Mouse (Mus musculus) myocyte (in vitro differentiated cells): ENCODE results near the gene Lsm14b. TPM values are rescaled to one million over a fixed set of nuclear protein-coding genes. Genes with fewer than 3 reads are reported as not detected.

Experiments used
- H3K27me3 ChIP-seq: one replicate; pipeline ENCODE4 v1.6.1; 2011; ENCODE audit not compliant: control insufficient read depth, insufficient read depth, insufficient read length
- H3K36me3 ChIP-seq: one replicate; pipeline ENCODE4 v1.6.1; 2011; ENCODE audit not compliant: control insufficient read depth, insufficient read depth
- H3K4me2 ChIP-seq: one replicate; pipeline ENCODE4 v1.6.1; 2011; ENCODE audit warnings: low read depth, control low read depth
- H3K4me3 ChIP-seq: one replicate; pipeline ENCODE4 v1.5.1; 2011; ENCODE audit warnings: mild to moderate bottlenecking, control low read depth, moderate library complexity
- H3K79me2 ChIP-seq: one replicate; pipeline ENCODE4 v1.6.1; 2011; ENCODE audit not compliant: control insufficient read depth, insufficient read depth
- H3ac ChIP-seq: one replicate; pipeline ENCODE4 v1.6.1; 2011; ENCODE audit not compliant: control insufficient read depth, insufficient read length
- CEBPB ChIP-seq: IDR thresholded peaks from 2 replicates; pipeline ENCODE4 v1.6.1; 2011; ENCODE audit warnings: mild to moderate bottlenecking, moderate library complexity; ENCODE audit not compliant: poor library complexity, insufficient read depth, severe bottlenecking
- E2F4 ChIP-seq: IDR thresholded peaks from one replicate; pipeline ENCODE4 v1.6.1; 2011; ENCODE audit warnings: mild to moderate bottlenecking, control low read depth, moderate library complexity; ENCODE audit not compliant: insufficient read depth
- MAX ChIP-seq: IDR thresholded peaks from one replicate; pipeline ENCODE4 v1.6.1; 2011; ENCODE audit warnings: low read depth, mild to moderate bottlenecking, control low read depth
- MYOD1 ChIP-seq, 3 experiments: IDR thresholded peaks; one replicate each; pipeline ENCODE4 v1.6.1; 2011; ENCODE audit warnings: control low read depth in 2 of 3, low read depth in 2 of 3, mild to moderate bottlenecking in 2 of 3, moderate library complexity in 1 of 3; ENCODE audit not compliant: insufficient read length in 2 of 3, control insufficient read depth in 1 of 3
- MYOG ChIP-seq, 3 experiments: IDR thresholded peaks; one replicate each; pipeline ENCODE4 v1.6.1; 2011; ENCODE audit warnings: control low read depth in 2 of 3, low read depth in 2 of 3, mild to moderate bottlenecking in 2 of 3; ENCODE audit not compliant: insufficient read length in 2 of 3, control insufficient read depth in 1 of 3, insufficient read depth in 1 of 3
- POLR2A ChIP-seq: IDR thresholded peaks from one replicate; pipeline ENCODE4 v1.6.1; 2011; ENCODE audit warnings: low read depth, mild to moderate bottlenecking, control low read depth, moderate library complexity; ENCODE audit not compliant: insufficient read length
- POLR2AphosphoS2 ChIP-seq: IDR thresholded peaks from one replicate; pipeline ENCODE4 v1.6.1; 2011; ENCODE audit warnings: low read depth, control low read depth; ENCODE audit not compliant: insufficient read length
- REST ChIP-seq: IDR thresholded peaks from one replicate; pipeline ENCODE4 v1.6.1; 2011; ENCODE audit warnings: mild to moderate bottlenecking, control low read depth, moderate library complexity; ENCODE audit not compliant: insufficient read depth, insufficient read length
- SRF ChIP-seq: IDR thresholded peaks from one replicate; pipeline ENCODE4 v1.6.1; 2011; ENCODE audit warnings: low read depth; ENCODE audit not compliant: control insufficient read depth, insufficient read length
- TCF12 ChIP-seq: IDR thresholded peaks from one replicate; pipeline ENCODE4 v1.6.1; 2011; ENCODE audit warnings: mild to moderate bottlenecking, control low read depth; ENCODE audit not compliant: poor library complexity, insufficient read depth, severe bottlenecking
- TCF3 ChIP-seq: IDR thresholded peaks from one replicate; pipeline ENCODE4 v1.6.1; 2011; ENCODE audit warnings: low read depth, control low read depth; ENCODE audit not compliant: insufficient read length
- USF1 ChIP-seq: IDR thresholded peaks from one replicate; pipeline ENCODE4 v1.6.1; 2011; ENCODE audit warnings: low read depth, mild to moderate bottlenecking, control low read depth, moderate library complexity
- polyA plus RNA-seq: library from polyadenylated mRNA; unstranded; fragments of >200 nt; fragmentation: generic; extraction: Trizol; gene quantifications from one replicate; pipeline ENCODE4 v1.2.1, GENCODE M21; 2012; ENCODE audit warnings: missing spikeins

Gene Lsm14b
- polyA plus RNA-seq, 1 experiment, result 48.8 TPM

DNA sequence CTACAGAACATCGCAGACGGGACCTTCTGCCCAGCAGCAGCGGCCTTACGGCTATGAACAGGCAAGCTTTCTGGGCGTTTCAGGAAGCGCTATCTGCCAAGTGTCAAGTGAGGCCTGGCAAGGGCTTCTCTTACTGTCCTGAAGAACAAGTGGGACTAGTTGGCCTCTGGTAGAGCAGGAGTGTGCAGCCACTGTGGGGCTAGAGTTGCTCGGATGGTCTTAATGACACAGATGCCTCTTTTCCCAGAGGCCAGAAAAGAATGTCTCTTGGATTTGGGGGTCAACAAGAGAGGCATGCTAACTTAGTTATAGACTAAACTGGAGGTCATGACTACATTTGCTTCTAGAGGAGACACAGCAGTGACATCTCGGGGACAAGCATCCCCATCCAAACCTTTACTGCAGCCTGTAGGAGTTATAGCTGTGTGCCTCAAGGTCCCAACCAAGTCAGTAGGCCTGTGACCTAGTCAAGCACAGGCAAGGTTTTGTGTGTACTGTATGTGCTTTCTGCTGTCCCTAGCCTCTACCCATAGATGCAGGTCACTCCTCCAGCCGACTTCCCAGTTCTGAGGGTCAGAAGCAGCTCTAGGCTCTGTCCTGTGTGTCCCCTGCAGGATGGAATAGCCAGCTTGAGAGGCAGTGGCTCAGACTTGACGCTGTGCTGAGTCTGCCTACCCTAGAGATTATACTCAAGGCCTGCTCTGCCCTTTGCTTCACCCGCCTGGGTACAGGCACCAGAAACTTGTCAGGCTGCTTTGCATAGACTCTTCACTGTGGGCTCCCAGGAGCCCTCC lies 38.7 kb downstream of the Lsm14b start:
- no peak overlapping the region for H3ac ChIP-seq
- H3K36me3 ChIP-seq, result peaks cover 10% of the 10 kb centered on the region
- no peak for TF ChIP-seq SRF
- TF ChIP-seq MAX, result no peak
- no peak for TF ChIP-seq MYOD1 (IDR thresholded peaks at IDR 0.05; ENCODE audit: control insufficient read depth in 1 of 3, insufficient read length in 2 of 3, low read depth in 2 of 3)
- TF ChIP-seq USF1, result no peak
- no peak for TF ChIP-seq REST
- no peak for TF ChIP-seq POLR2AphosphoS2
- no peak for TF ChIP-seq TCF3
- no peak for TF ChIP-seq TCF12
- TF ChIP-seq E2F4, result no peak
- no peak for TF ChIP-seq MYOG (IDR thresholded peaks at IDR 0.05; ENCODE audit: control insufficient read depth in 1 of 3, insufficient read depth in 1 of 3, insufficient read length in 2 of 3, low read depth in 2 of 3)
- TF ChIP-seq CEBPB, result no peak
- no peak for TF ChIP-seq POLR2A
- no peaks in the 10 kb centered on the region for H3K27me3 ChIP-seq
- H3K4me2 ChIP-seq, result no peak overlapping the region
- H3K4me3 ChIP-seq, result no peak overlapping the region
- H3K79me2 ChIP-seq, result no peaks in the 10 kb centered on the region

DNA sequence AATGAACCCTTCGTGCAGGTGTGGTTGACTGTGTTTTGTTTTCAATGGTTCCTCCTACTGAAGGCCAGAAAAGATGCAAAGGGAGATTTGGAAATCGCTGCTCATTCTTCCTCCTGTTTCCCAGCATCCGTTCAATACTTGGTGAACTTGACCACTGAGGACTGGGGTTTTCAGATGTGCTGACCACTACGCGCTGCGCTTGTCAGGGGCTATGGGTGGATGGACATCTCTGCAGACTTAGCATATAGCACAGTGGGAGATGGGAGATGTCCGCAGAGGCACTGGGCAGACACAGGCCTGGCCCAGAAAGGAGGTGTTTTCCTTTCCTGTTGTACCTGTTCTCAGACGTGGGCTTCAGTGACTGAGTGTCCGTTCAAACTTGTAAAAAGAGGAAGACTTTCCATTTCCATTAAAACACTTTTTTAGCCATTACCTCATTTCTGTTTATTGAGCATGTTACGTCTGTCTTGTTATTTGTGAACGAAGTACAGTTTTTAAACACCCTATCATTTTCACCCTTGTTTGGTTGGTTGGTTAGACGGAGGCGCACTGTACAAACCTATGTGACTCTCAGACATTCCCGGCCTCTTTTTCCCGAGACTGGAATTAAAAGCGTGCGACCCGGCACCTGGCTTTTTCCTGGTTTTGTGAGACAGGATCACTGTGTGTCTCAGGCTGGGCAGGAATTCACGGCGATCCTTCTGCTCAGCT lies 45.1 kb downstream of the Lsm14b start:
- Histone ChIP-seq H3K79me2 (no peaks in the 10 kb centered on the region), H3ac (peak overlapping the region; percentile 22), H3K27me3 (no peaks in the 10 kb centered on the region), H3K36me3 (peaks cover 5% of the 10 kb centered on the region), H3K4me2 (peak overlapping the region; percentile 86), H3K4me3 (peak overlapping the region; percentile 76)
- no peak for TF ChIP-seq USF1
- no peak for TF ChIP-seq SRF
- TF ChIP-seq E2F4, result no peak
- TF ChIP-seq MYOG (IDR thresholded peaks at IDR 0.05; ENCODE audit: control insufficient read depth in 1 of 3, insufficient read depth in 1 of 3, insufficient read length in 2 of 3, low read depth in 2 of 3), result no peak
- TF ChIP-seq CEBPB, result no peak
- no peak for TF ChIP-seq MYOD1 (IDR thresholded peaks at IDR 0.05; ENCODE audit: control insufficient read depth in 1 of 3, insufficient read length in 2 of 3, low read depth in 2 of 3)
- TF ChIP-seq POLR2A, result no peak
- no peak for TF ChIP-seq TCF12
- no peak for TF ChIP-seq MAX
- TF ChIP-seq TCF3, result no peak
- TF ChIP-seq REST, result no peak
- no peak for TF ChIP-seq POLR2AphosphoS2

DNA sequence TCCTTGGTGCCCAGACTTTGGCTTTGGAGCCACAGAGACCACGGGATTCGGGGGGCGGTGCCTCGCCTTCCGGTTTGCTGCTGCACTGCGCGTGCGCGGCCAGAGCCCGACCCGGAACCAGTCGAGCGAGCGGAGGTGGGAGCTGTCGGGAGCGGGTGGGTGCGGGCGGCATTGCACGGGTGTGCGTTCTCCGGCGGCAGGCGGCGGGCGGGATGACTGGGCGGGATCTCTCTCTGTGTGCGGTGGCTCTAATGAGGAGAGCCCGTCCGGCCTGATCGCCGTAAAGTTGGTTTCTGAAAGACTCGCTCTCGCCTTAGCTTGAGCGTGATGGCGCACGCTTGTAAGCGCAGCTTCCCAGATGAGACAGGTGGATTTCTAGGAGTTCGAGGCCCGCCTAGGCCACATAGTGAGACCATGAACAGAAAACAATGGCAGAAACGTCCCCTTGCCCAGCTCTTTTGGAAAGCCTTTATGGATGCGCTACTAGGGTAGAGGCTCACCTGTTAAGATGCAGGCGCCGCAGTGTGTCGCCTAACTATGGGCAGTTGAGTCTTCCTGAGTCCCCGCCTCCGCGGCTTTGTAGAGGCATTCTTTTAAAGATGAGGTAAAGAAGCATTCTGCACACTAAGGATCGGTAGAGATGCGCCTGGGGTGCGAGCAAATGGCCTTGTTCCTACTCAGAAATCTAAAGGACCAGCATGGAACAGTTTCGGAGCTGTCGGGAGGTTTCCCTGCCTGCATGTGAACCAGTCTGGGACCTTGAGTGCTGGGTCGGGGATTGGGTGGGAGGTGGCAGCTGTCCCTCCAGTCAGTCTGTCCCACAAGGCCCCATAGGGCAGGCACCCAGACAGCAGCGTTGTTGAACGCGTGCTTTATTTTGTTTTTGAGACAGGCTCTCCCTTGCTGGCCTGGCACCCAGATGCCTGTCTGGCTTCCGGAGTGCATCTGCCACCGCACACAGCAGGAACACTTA lies 46.0 kb downstream of the Lsm14b start, which contains the start of gene Mtg2:
Gene Mtg2 (plus strand): TSS at position 108 of the 973 bp plus-strand sequence.
- Histone ChIP-seq H3ac (peak within 1 kb of the TSS; percentile 22), H3K36me3 (peaks cover 5% of the 10 kb centered on the region), H3K27me3 (no peaks in the 10 kb centered on the region), H3K4me2 (peak within 1 kb of the TSS; percentile 86), H3K4me3 (peak within 1 kb of the TSS; percentile 76), H3K79me2 (no peaks in the 10 kb centered on the region)
- TF ChIP-seq E2F4 (no peak), SRF (no peak), POLR2AphosphoS2 (peak; percentile 95), CEBPB (no peak), USF1 (no peak), REST (no peak), MYOG (IDR thresholded peaks at IDR 0.05; ENCODE audit: control insufficient read depth in 1 of 3, insufficient read depth in 1 of 3, insufficient read length in 2 of 3, low read depth in 2 of 3) (peak in 1 of 3 experiments; percentile 38), MYOD1 (IDR thresholded peaks at IDR 0.05; ENCODE audit: control insufficient read depth in 1 of 3, insufficient read length in 2 of 3, low read depth in 2 of 3) (no peak), TCF12 (no peak), POLR2A (peak; percentile 94), MAX (no peak), TCF3 (no peak)
